Comparison of ENCODE assay signal across 8 mouse cellular contexts in the genomic region with DNA sequence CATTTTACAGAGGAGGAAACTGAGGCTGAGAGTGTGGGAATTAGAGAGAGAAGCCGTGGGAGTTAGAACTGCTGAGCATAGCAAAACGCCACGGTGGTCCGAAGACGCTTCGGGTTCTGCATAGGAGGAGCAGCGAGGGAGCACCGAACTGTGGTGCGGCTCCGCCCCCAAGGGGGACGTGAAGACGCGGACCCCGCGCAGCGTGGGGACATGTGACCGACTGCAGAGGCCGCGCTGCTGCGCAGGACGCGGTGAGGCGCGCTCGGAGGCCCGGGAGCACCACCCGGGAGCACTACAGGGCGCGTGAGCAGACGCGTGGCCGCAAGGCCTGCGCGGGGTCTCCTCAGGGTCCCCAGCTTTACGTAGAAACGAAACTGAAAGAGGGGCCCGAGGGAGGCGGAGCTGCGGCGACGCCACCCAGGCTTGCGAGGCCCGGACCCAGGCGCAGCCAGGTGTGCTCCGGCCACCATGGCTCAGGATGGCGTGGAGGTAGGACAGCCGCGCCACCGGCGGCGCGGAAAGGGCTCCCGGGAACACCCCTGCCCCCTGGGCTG. TPM values are rescaled to one million over a fixed set of nuclear protein-coding genes. Genes with fewer than 3 reads are reported as not detected.
DNase-seq lines count a peak whose midpoint lies in the region; ATAC-seq and TF ChIP-seq lines count a peak whose summit lies in the region.

A gene (plus strand): TSS at position 195 of the 554 bp plus-strand sequence.

- H3K4me3 ChIP-seq in intestine, postnatal 0 days (ENCODE audit: low read depth, low read length) = peak within 1 kb of the TSS; percentile 70
- H3K4me3 ChIP-seq in limb, embryonic 12.5 days (replicated peaks) = peak within 1 kb of the TSS; percentile 41
- H3K4me3 ChIP-seq in midbrain, embryonic 11.5 days (ENCODE audit: low read depth, low read length) = peak within 1 kb of the TSS; percentile 14; the same call in 1 of the 2 replicates
- peak within 1 kb of the TSS; percentile 61 for H3K4me3 ChIP-seq in stomach, postnatal 0 days (ENCODE audit: low read depth, low read length)

- H3K27me3 ChIP-seq in intestine, postnatal 0 days (replicated peaks; ENCODE audit: control insufficient read depth, insufficient read depth, low read length) = no peaks in the 10 kb centered on the region
- peaks cover 68% of the 10 kb centered on the region for H3K27me3 ChIP-seq in limb, embryonic 12.5 days
- peaks cover 24% of the 10 kb centered on the region for H3K27me3 ChIP-seq in midbrain, embryonic 11.5 days (ENCODE audit: control insufficient read depth, insufficient read depth, low read length)
- H3K27me3 ChIP-seq in stomach, postnatal 0 days (ENCODE audit: control insufficient read depth, insufficient read depth, low read length) = no peaks in the 10 kb centered on the region

- peak within 1 kb of the TSS; percentile 90 for H3K4me2 ChIP-seq in intestine, postnatal 0 days (replicated peaks; ENCODE audit: low read depth)
- peak within 1 kb of the TSS; percentile 55 for H3K4me2 ChIP-seq in limb, embryonic 12.5 days
- H3K4me2 ChIP-seq in midbrain, embryonic 11.5 days = no peak within 1 kb of the TSS
- peak within 1 kb of the TSS; percentile 76 for H3K4me2 ChIP-seq in stomach, postnatal 0 days (replicated peaks; ENCODE audit: low read depth)

- no peak for TF ChIP-seq CTCF in intestine, postnatal 0 days (IDR thresholded peaks at IDR 0.05; ENCODE audit: low read depth)
- TF ChIP-seq CTCF in stomach, postnatal 0 days (IDR thresholded peaks at IDR 0.05; ENCODE audit: low read depth) = no peak

- peak; percentile 48 for ATAC-seq in intestine, postnatal 0 days
- ATAC-seq in limb, embryonic 12.5 days (ENCODE audit: insufficient number of reproducible peaks, insufficient read depth, low FRiP score, low TSS enrichment, low read depth) = no peak
- no peak for ATAC-seq in midbrain, embryonic 11.5 days (ENCODE audit: low FRiP score)
- peak; percentile 75 for ATAC-seq in stomach, postnatal 0 days (ENCODE audit: low FRiP score, low TSS enrichment)

- H3K4me1 ChIP-seq in intestine, postnatal 0 days (replicated peaks; ENCODE audit: control insufficient read depth, insufficient read depth, low read length) = no peaks in the 10 kb centered on the region
- peaks cover 9% of the 10 kb centered on the region; the same call in 1 of the 2 replicates for H3K4me1 ChIP-seq in limb, embryonic 12.5 days (replicated peaks)
- H3K4me1 ChIP-seq in midbrain, embryonic 11.5 days (ENCODE audit: control insufficient read depth, insufficient read depth, low read length) = no peaks in the 10 kb centered on the region
- no peaks in the 10 kb centered on the region for H3K4me1 ChIP-seq in stomach, postnatal 0 days (replicated peaks; ENCODE audit: control insufficient read depth, insufficient read depth)

- H3K9me3 ChIP-seq in intestine, postnatal 0 days (ENCODE audit: control insufficient read depth) = no peaks in the 10 kb centered on the region
- H3K9me3 ChIP-seq in limb, embryonic 12.5 days = no peaks in the 10 kb centered on the region
- no peaks in the 10 kb centered on the region for H3K9me3 ChIP-seq in midbrain, embryonic 11.5 days (ENCODE audit: control insufficient read depth, low read length)
- no peaks in the 10 kb centered on the region for H3K9me3 ChIP-seq in stomach, postnatal 0 days (ENCODE audit: control insufficient read depth, low read length)

- H3K27ac ChIP-seq in intestine, postnatal 0 days (ENCODE audit: low read depth, low read length) = no peak within 1 kb of the TSS
- H3K27ac ChIP-seq in limb, embryonic 12.5 days = no peak within 1 kb of the TSS
- no peak within 1 kb of the TSS for H3K27ac ChIP-seq in midbrain, embryonic 11.5 days (ENCODE audit: low read depth, low read length)
- H3K27ac ChIP-seq in stomach, postnatal 0 days (replicated peaks) = peak within 1 kb of the TSS; percentile 24; the same call in 1 of the 2 replicates

- TF ChIP-seq EP300 in stomach, postnatal 0 days (optimal IDR thresholded peaks at IDR 0.05) = no peak

- 6% methylated on average over 53 of the region's 53 CpGs for WGBS in intestine, postnatal 0 days
- WGBS in limb, embryonic 12.5 days = 6% methylated on average over 53 of the region's 53 CpGs
- 10% methylated on average over 53 of the region's 53 CpGs for WGBS in midbrain, embryonic 11.5 days
- WGBS in stomach, postnatal 0 days = 6% methylated on average over 52 of the region's 53 CpGs

- DNase-seq in ovary, adult 18-20 months (ENCODE audit: low spot score) = peak; percentile 50
- no peak for DNase-seq in ovary, postnatal 14 days (ENCODE audit: low spot score)
- peak; percentile 70 for DNase-seq in cerebellum, adult 8-10 months
- peak; percentile 52 for DNase-seq in gastrocnemius, postnatal 25 days
- DNase-seq in midbrain, embryonic 11.5 days (ENCODE audit: low spot score, missing footprints) = peak; percentile 88
- DNase-seq in stomach, postnatal 0 days (ENCODE audit: low spot score) = no peak

- peak within 1 kb of the TSS; percentile 56 for H3K9ac ChIP-seq in intestine, postnatal 0 days (ENCODE audit: low read depth, low read length)
- H3K9ac ChIP-seq in limb, embryonic 12.5 days (replicated peaks) = peak within 1 kb of the TSS; percentile 55
- H3K9ac ChIP-seq in midbrain, embryonic 11.5 days (ENCODE audit: low read length) = no peak within 1 kb of the TSS
- H3K9ac ChIP-seq in stomach, postnatal 0 days (ENCODE audit: low read length) = peak within 1 kb of the TSS; percentile 71

- H3K36me3 ChIP-seq in intestine, postnatal 0 days (ENCODE audit: control insufficient read depth, insufficient read depth) = peaks cover 18% of the 10 kb centered on the region
- H3K36me3 ChIP-seq in limb, embryonic 12.5 days = no peaks in the 10 kb centered on the region
- H3K36me3 ChIP-seq in midbrain, embryonic 11.5 days (ENCODE audit: control insufficient read depth, insufficient read depth, low read length) = no peaks in the 10 kb centered on the region
- no peaks in the 10 kb centered on the region for H3K36me3 ChIP-seq in stomach, postnatal 0 days (ENCODE audit: control insufficient read depth, insufficient read depth, low read length)

RNA-seq across cellular contexts. Expression of the gene that starts here (rescaled TPM):
- 1 to 10 TPM; 1.7 to 2.7 TPM for total RNA-seq in gastrocnemius, postnatal 25 days (2021)
- polyA plus RNA-seq in intestine, postnatal 0 days (2015; fragmentation: Nextera tagmentation; extraction: Ambion mirVana) = 4.9 and 5.6 TPM in 2 replicates
- 3.1 TPM in 2 replicates for polyA plus RNA-seq in limb, embryonic 12.5 days (2016; fragmentation: Nextera tagmentation; extraction: Ambion mirVana)
- polyA plus RNA-seq in midbrain, embryonic 11.5 days (2014; fragmentation: Nextera tagmentation; extraction: Ambion mirVana) = 0.45 and 0.66 TPM in 2 replicates
- polyA plus RNA-seq in stomach, postnatal 0 days (2015; fragmentation: Nextera tagmentation; extraction: Ambion mirVana) = 6.9 TPM in 2 replicates

Comparison
In these comparisons a context has a peak if more than half of its experiments do, and no peak if none do; other contexts are left out.
1. DNase-seq: peak in ovary, adult 18-20 months (single experiment), cerebellum, adult 8-10 months (single experiment) and gastrocnemius, postnatal 25 days (single experiment); none in ovary, postnatal 14 days (single experiment) and stomach, postnatal 0 days (single experiment).
2. Peak in DNase-seq and H3K4me3 ChIP-seq in midbrain, embryonic 11.5 days; RNA of the gene not detected or under 1 TPM.
3. ATAC-seq: peak in intestine, postnatal 0 days (single experiment) and stomach, postnatal 0 days (single experiment); none in limb, embryonic 12.5 days (single experiment) and midbrain, embryonic 11.5 days (single experiment).
4. H3K4me3 ChIP-seq: peak in every context shown above with its lines; median percentile 70 in intestine, postnatal 0 days; 61 in stomach, postnatal 0 days; 41 in limb, embryonic 12.5 days; 14 in midbrain, embryonic 11.5 days.